Mouse (Mus musculus) kidney, embryonic 14.5 days (tissue): Measurements from ENCODE around the gene Rbm33. TPM values are rescaled to one million over a fixed set of nuclear protein-coding genes. Genes with fewer than 3 reads are reported as not detected.

Experiments used
- ATAC-seq: fragments of 200-750 bp; cut with Nextera tagmentation; 2 replicates; pipeline ENCODE4 v1.8.0; 2017; ENCODE audit warnings: moderate number of reproducible peaks, mild to moderate bottlenecking, moderate TSS enrichment, moderate library complexity; ENCODE audit not compliant: low FRiP score, low TSS enrichment
- H3K27ac ChIP-seq: fragments of 300-500 bp; sonication (generic); 2 replicates; pipeline ENCODE4 v1.5.1; 2014; ENCODE audit warnings: low read depth, mild to moderate bottlenecking, low read length, moderate library complexity, mixed read lengths
- H3K27me3 ChIP-seq: fragments of 300-500 bp; sonication (generic); 2 replicates; pipeline ENCODE4 v1.6.1; 2014; ENCODE audit warnings: mild to moderate bottlenecking, low read length; ENCODE audit not compliant: control insufficient read depth, insufficient read depth
- H3K36me3 ChIP-seq: fragments of 300-500 bp; sonication (generic); 2 replicates; pipeline ENCODE4 v1.6.1; 2014; ENCODE audit warnings: low read length, mixed read lengths; ENCODE audit not compliant: control insufficient read depth, insufficient read depth
- H3K4me1 ChIP-seq: fragments of 300-500 bp; sonication (generic); 2 replicates; pipeline ENCODE4 v1.6.1; 2014; ENCODE audit warnings: low read length, mixed read lengths; ENCODE audit not compliant: control insufficient read depth, insufficient read depth
- H3K4me2 ChIP-seq: fragments of 300-500 bp; sonication (generic); replicated peaks from 2 replicates; pipeline ENCODE4 v1.6.1; 2014; ENCODE audit warnings: low read depth, mild to moderate bottlenecking, low read length
- H3K4me3 ChIP-seq: fragments of 300-500 bp; sonication (generic); 2 replicates; pipeline ENCODE4 v1.5.1; 2014; ENCODE audit warnings: mild to moderate bottlenecking, low read length
- H3K9ac ChIP-seq: fragments of 300-500 bp; sonication (generic); 2 replicates; pipeline ENCODE4 v1.6.1; 2014; ENCODE audit warnings: low read depth, mild to moderate bottlenecking, low read length, moderate library complexity
- H3K9me3 ChIP-seq: fragments of 300-500 bp; sonication (generic); 2 replicates; pipeline ENCODE4 v1.6.1; 2016; ENCODE audit warnings: low read length; ENCODE audit not compliant: control insufficient read depth
- WGBS: fragments of 180-500 bp; shearing (Covaris S2); extraction: QIAGEN DNeasy Blood & Tissue Kit; methylation state at CpG from one replicate; pipeline ENCODE4 v1.1.7; 2014; 5-methylcytosine and 5-hydroxymethylcytosine counted together
- polyA plus RNA-seq: library from polyadenylated mRNA; unstranded; fragments of >200 nt; fragmentation: Nextera tagmentation; extraction: Ambion mirVana; gene quantifications from 2 replicates; pipeline ENCODE4 v1.2.1, GENCODE M21; 2014

Rbm33 gene
- polyA plus RNA-seq, 1 experiment from 2014 or later, result 25.4 TPM

DNA sequence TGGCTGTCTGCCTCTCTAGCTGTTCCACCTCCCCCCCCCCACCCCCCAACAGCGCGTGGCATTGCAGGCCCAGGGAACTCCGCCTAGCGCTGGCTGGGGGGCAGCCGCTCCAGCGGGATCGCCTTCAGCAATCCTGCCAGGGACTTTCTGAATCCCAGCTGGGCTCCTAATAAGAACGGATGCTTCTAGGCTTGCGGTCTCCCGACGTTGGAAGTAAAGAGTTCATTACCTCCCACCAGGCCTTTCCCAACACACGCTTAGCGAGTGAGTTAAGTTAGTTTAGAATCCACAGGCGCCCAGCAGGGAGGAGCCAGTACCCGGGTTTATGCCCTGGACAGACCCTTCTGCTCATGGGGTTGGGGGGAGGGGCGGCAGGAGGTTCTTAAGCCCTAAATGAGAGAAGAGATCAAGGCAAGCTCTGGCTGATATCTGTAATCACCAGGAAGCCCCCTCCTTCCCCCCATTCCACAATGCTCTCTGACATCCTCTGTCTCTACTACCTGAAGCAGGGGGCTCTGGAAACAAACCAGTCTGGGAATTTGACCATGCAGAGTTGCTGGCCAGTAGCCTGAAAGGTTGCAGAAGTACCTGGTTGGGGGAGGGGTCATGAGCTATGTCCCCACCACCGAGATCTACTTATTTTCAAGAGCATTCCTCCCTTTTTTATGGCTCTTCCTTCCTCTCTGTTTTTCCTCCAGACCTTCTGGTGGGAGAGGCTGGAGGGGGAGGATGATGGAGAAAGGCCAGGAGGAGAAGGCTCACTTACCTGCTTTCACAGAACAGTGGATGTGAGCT lies 143.8 kb downstream of the Rbm33 start:
- no peaks in the 10 kb centered on the region for H3K9me3 ChIP-seq
- ATAC-seq, result no peak
- H3K27ac ChIP-seq, result no peak overlapping the region
- H3K4me3 ChIP-seq, result no peak overlapping the region
- H3K27me3 ChIP-seq, result peaks cover 97% of the 10 kb centered on the region
- no peak overlapping the region for H3K9ac ChIP-seq
- H3K36me3 ChIP-seq, result no peaks in the 10 kb centered on the region
- WGBS, result 3% methylated on average over 17 of the region's 17 CpGs
- peaks cover 15% of the 10 kb centered on the region for H3K4me1 ChIP-seq
- H3K4me2 ChIP-seq, result no peak overlapping the region

DNA sequence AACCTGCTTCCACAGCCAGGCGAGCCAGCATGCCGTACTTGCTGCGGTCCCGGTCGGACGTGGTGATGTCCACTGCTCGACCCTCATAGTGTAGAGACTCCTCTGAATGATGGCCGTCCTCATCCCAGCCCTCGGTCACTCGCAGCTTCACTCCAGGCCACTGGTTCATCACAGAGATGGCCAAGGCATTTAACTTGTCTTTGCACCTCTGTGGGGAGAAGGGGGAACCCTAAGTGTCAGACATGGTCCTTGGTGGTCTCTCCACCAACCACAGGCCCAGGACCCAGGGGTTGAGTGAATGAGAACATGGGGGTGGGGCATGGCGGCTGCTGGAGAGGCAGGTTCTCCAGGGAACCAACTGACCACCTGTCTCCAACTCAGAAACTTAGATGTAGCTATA lies 144.5 kb downstream of the Rbm33 start:
- WGBS, result 11% methylated on average over 11 of the region's 11 CpGs

DNA sequence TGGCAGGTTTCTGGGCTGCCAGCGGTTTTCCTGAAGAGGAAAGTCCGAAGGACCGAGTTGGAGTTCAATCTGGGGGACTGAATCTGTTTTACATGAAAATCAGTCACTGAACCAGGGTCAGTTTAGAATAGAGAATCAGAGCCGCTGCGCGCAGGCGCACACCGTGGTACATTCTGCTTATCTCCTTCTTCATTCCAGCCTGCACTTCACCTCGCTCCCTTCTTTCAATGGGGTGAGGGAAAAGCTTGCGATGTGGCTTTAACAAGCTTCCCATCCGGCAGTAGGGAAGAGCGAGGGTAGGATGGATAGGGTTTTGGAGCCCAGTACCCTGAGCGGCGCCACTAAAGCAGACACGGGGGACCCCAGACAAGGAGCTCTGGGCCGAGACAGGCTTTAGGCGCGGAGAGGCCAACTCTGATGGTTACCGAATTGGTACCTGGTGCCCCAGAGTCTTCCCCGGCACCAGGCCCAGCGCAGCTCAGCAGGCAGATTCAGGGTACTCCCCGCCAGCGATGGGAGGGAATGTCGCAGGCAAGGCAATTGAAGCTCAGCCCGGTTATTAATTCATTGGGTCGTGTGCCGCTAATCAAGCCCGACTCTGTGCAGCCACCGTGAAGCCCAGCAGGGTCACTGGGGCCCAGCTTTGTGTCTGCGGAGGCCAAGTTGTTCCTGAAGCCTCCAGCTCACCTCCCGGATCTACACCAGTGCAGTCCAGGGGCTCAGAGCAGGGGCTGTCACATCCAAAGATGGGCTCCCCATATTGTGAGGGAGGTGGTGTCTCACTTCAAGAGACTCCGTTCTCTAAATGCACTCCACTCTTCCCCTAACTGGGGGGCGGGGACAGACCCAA lies 146.0 kb downstream of the Rbm33 start:
- peaks cover 100% of the 10 kb centered on the region for H3K27me3 ChIP-seq
- peak overlapping the region; percentile 50 for H3K4me3 ChIP-seq
- H3K9me3 ChIP-seq, result no peaks in the 10 kb centered on the region
- 1% methylated on average over 33 of the region's 33 CpGs for WGBS
- H3K36me3 ChIP-seq, result no peaks in the 10 kb centered on the region
- no peak for ATAC-seq
- peak overlapping the region; percentile 89 for H3K4me2 ChIP-seq
- peak overlapping the region; percentile 20; the same call in 1 of the 2 replicates for H3K27ac ChIP-seq
- H3K9ac ChIP-seq, result no peak overlapping the region
- peaks cover 15% of the 10 kb centered on the region for H3K4me1 ChIP-seq

More for the DNA sequence above, 144.5 kb downstream of the Rbm33 start:
- Histone ChIP-seq H3K4me3 (no peak overlapping the region), H3K4me1 (peaks cover 15% of the 10 kb centered on the region), H3K27ac (no peak overlapping the region), H3K36me3 (no peaks in the 10 kb centered on the region), H3K4me2 (no peak overlapping the region), H3K27me3 (peaks cover 97% of the 10 kb centered on the region), H3K9me3 (no peaks in the 10 kb centered on the region), H3K9ac (no peak overlapping the region)
- ATAC-seq, result no peak

DNA sequence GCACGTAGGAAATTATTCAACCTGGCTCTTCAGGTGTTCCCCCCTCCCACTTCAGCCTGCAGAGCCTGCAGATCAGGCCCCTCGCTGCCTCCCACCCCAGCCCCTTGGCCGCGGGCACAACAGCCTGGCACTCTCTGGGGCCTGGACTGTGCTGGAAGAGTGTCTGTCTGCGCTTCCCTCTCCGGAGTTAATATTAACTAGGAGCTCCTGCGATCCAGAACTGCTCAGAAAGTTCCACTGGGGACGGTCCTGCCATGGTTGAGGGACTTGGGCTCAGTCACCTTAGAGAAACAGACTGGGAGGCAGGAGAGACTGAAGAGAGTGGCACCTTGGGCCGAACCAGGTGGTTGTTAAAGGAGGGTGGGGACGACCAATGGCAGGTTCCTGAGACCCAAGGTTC lies 146.7 kb downstream of the Rbm33 start:
- peak overlapping the region; percentile 59; the same call in 1 of the 2 replicates for H3K27ac ChIP-seq
- H3K9ac ChIP-seq, result no peak overlapping the region
- peaks cover 15% of the 10 kb centered on the region for H3K4me1 ChIP-seq
- H3K4me2 ChIP-seq, result peak overlapping the region; percentile 89
- peaks cover 100% of the 10 kb centered on the region for H3K27me3 ChIP-seq
- peak; percentile 69 for ATAC-seq
- H3K4me3 ChIP-seq, result peak overlapping the region; percentile 50
- no peaks in the 10 kb centered on the region for H3K9me3 ChIP-seq
- H3K36me3 ChIP-seq, result no peaks in the 10 kb centered on the region
- 3% methylated on average over 10 of the region's 10 CpGs for WGBS

DNA sequence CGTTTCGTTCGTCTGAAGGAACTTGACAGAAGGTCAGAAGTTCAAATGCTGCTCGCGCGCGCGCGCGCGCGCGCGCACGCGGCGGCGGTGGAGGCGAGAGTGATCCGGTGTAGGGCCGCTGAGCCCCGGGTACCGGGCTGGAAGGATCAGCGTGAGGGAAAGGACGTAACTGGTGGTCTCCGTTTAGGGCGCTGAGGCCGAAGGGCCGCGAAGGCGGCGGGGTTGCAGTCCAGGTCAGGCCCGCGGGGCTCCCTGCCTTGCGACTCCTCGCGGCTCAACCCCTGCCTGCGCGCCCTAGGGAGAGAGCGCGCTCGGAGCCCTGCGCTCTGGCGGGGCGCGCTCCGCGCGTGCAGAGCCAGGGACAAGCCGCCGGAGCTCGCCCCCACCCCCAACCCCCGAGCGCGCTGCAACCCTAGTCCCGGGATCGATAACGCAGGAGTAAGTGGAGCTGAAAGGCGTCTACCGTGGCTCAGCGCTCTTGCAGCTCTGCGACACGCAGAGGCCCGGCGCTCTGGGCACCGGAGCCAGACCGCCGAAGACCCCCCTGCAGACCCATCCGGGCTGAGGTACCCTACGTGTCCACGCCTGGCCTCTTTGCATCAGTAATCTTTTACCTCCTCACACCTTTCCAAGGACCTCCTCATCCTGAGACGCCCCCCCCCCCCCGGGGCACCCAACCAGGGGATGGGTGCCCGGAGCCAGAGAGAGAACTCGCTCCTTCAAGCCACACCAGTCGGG lies 147.6 kb downstream of the Rbm33 start:
- Histone ChIP-seq H3K4me2 (peak overlapping the region; percentile 89), H3K27me3 (peaks cover 98% of the 10 kb centered on the region), H3K9ac (peak overlapping the region; percentile 57), H3K9me3 (no peaks in the 10 kb centered on the region), H3K27ac (peak overlapping the region; percentile 59; the same call in 1 of the 2 replicates), H3K4me1 (peaks cover 13% of the 10 kb centered on the region), H3K36me3 (no peaks in the 10 kb centered on the region), H3K4me3 (peak overlapping the region; percentile 50)
- peak; percentile 37 for ATAC-seq
- under 1% methylated on average over 68 of the region's 76 CpGs for WGBS

DNA sequence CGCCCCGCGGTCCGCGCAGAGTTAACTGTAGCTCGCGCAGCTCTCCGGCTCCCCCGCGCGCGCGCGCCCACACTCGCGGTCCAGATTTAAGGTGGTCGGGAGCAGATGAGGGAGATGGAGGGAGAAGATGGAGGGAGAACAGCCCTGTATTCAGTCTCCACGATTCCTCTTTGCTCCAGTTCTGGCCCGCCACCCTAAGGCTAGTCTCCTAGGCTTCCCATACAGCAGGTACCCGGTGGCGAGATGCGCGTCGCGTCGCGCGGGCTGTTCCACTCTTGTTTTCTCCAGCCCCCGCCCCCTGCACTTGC lies 148.1 kb downstream of the Rbm33 start:
- Histone ChIP-seq H3K27me3 (peaks cover 96% of the 10 kb centered on the region), H3K9me3 (no peaks in the 10 kb centered on the region), H3K4me2 (peak overlapping the region; percentile 89), H3K4me1 (peaks cover 9% of the 10 kb centered on the region), H3K4me3 (peak overlapping the region; percentile 50), H3K9ac (peak overlapping the region; percentile 57; the same call in 1 of the 2 replicates), H3K27ac (no peak overlapping the region), H3K36me3 (no peaks in the 10 kb centered on the region)
- ATAC-seq, result peak; percentile 21
- WGBS, result under 1% methylated on average over 29 of the region's 29 CpGs

DNA sequence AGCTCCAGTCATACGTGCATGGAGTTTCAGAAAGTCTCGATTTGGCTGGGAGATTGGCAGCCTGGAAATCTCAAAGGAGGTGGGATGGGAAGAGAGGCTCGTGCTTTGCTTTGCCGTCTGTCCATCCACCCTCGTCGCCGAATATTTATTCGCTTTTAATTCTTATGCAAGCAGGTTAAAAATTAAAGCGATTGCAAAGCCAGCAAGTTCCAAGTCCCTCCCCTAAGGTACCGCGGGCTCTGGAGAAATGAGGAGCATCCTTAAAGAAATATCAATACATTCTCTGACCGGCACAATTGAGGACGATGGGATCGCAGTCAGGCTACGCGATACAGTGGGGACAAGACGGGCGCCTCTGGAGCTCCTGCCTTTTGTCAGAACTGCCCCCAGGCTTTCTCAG lies 148.6 kb downstream of the Rbm33 start:
- under 1% methylated on average over 18 of the region's 18 CpGs for WGBS
- Histone ChIP-seq H3K4me2 (peak overlapping the region; percentile 89), H3K9me3 (no peaks in the 10 kb centered on the region), H3K4me1 (peaks cover 9% of the 10 kb centered on the region), H3K27ac (no peak overlapping the region), H3K27me3 (peaks cover 91% of the 10 kb centered on the region), H3K4me3 (peak overlapping the region; percentile 50), H3K36me3 (no peaks in the 10 kb centered on the region), H3K9ac (peak overlapping the region; percentile 57; the same call in 1 of the 2 replicates)
- ATAC-seq, result no peak

DNA sequence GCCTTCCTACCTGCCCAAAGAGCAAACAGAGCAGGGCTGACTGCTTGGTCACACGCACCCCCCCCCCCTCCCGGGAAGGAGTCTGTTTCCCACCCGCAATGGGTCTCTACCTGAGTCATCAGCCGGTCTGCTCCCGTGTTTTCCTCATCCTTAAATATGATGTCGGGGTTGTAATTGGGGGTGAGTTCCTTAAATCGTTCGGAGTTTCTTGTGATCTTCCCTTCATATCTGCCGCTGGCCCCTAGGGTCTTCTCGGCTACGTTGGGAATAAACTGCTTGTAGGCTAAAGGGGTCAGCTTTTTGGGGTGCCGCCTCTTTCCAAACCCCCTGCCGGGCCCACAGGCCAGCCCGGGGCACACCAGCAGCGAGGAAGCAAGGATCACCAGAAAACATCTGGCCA lies 149.4 kb downstream of the Rbm33 start:
- 1% methylated on average over 15 of the region's 15 CpGs for WGBS
- no peaks in the 10 kb centered on the region for H3K36me3 ChIP-seq
- H3K9ac ChIP-seq, result no peak overlapping the region
- peak overlapping the region; percentile 89 for H3K4me2 ChIP-seq
- peaks cover 85% of the 10 kb centered on the region for H3K27me3 ChIP-seq
- no peak for ATAC-seq
- H3K27ac ChIP-seq, result no peak overlapping the region
- H3K4me1 ChIP-seq, result peaks cover 9% of the 10 kb centered on the region
- peak overlapping the region; percentile 50 for H3K4me3 ChIP-seq
- no peaks in the 10 kb centered on the region for H3K9me3 ChIP-seq
